Mouse (Mus musculus) retina, postnatal 1 day (tissue): Measurements from ENCODE around the gene Zfp568.
"Not testable (repeated sequence)": the region's sequence is repeated elsewhere in the genome, so short reads cannot be mapped to it uniquely, and the experiment has no call there.

Experiments used
- DNase-seq: peaks from one replicate; pipeline ENCODE4 v3.0.0-alpha.2; 2012

Zfp568 gene

GRCm38 (mm10) chr7:29983690-29984380 lies at the start of gene Zfp568:
Zfp568 (plus strand) TSS chr7:29983955.
- peak; percentile 97 for DNase-seq

GRCm38 (mm10) chr7:29938856-29939255 lies 44.9 kb upstream of the Zfp568 start:
- DNase-seq = no peak

GRCm38 (mm10) chr7:29941027-29941426 lies 42.7 kb upstream of the Zfp568 start:
- DNase-seq = no peak

GRCm38 (mm10) chr7:29942740-29943139 lies 41.0 kb upstream of the Zfp568 start:
- DNase-seq = peak; percentile 9

- DNase-seq = no peak
Measured at GRCm38 (mm10) chr7:29943720-29944119, 40.0 kb upstream of the Zfp568 start.

GRCm38 (mm10) chr7:29944201-29944600 lies 39.6 kb upstream of the Zfp568 start:
- no peak for DNase-seq

- no peak for DNase-seq
Measured at GRCm38 (mm10) chr7:29953086-29953485, 30.7 kb upstream of the Zfp568 start.

- peak; percentile 87 for DNase-seq
Measured at GRCm38 (mm10) chr7:29953513-29954401, 30.0 kb upstream of the Zfp568 start, which contains the start of gene Zfp74. Zfp74 (minus strand) TSS chr7:29954089.

GRCm38 (mm10) chr7:29954731-29955130 lies 29.0 kb upstream of the Zfp568 start:
- DNase-seq = peak; percentile 79

GRCm38 (mm10) chr7:29956257-29956656 lies 27.5 kb upstream of the Zfp568 start:
- DNase-seq = no peak

- no peak for DNase-seq
Measured at GRCm38 (mm10) chr7:29958125-29958724, 25.5 kb upstream of the Zfp568 start.

GRCm38 (mm10) chr7:29959004-29959403 lies 24.8 kb upstream of the Zfp568 start:
- no peak for DNase-seq

- DNase-seq = not testable (repeated sequence)
Measured at GRCm38 (mm10) chr7:29965115-29965810, 18.5 kb upstream of the Zfp568 start.

GRCm38 (mm10) chr7:29970686-29971085 lies 13.1 kb upstream of the Zfp568 start:
- DNase-seq = no peak

- DNase-seq = no peak
Measured at GRCm38 (mm10) chr7:29980761-29981160, 3.0 kb upstream of the Zfp568 start.

GRCm38 (mm10) chr7:29981455-29981854 lies 2.3 kb upstream of the Zfp568 start:
- DNase-seq = no peak

GRCm38 (mm10) chr7:29981860-29982259 lies 1.9 kb upstream of the Zfp568 start:
- DNase-seq = no peak

- peak; percentile 11 for DNase-seq
Measured at GRCm38 (mm10) chr7:29982341-29982740, 1.4 kb upstream of the Zfp568 start.

GRCm38 (mm10) chr7:29982931-29983330 lies 824 bp upstream of the Zfp568 start:
- no peak for DNase-seq

GRCm38 (mm10) chr7:29983340-29983689 lies 440 bp upstream of the Zfp568 start:
- no peak for DNase-seq

GRCm38 (mm10) chr7:29986101-29986500 lies 2.3 kb downstream of the Zfp568 start:
- DNase-seq = no peak

GRCm38 (mm10) chr7:29987551-29987950 lies 3.8 kb downstream of the Zfp568 start:
- DNase-seq = no peak

- no peak for DNase-seq
Measured at GRCm38 (mm10) chr7:29989031-29989430, 5.3 kb downstream of the Zfp568 start.
